Mouse (Mus musculus) mouse embryonic stem cell (cell line): ENCODE measurements around the gene Anxa5.

Experiments
- in situ Hi-C, 2 experiments: fragments of 300-500 bp; cut with MboI; formaldehyde crosslinking; loops; 1 replicate in 1 of 2; 3 replicates in 1 of 2; pipeline ENCODE4 v1.14.3; 2019 to 2020; ENCODE audit warnings: low sequenced_read_pairs in 2 of 2, low pct_unique_long_range_greater_than_20kb in 1 of 2, mixed read lengths in 1 of 2; ENCODE audit not compliant: unreplicated experiment in 1 of 2

Gene Anxa5

GRCm38 (mm10) chr3:36400657-36401056, 75.0 kb downstream of the Anxa5 start:
- in situ Hi-C loops, result no loop called here
